22 mouse cellular contexts compared by ENCODE assay signal in the genomic region with DNA sequence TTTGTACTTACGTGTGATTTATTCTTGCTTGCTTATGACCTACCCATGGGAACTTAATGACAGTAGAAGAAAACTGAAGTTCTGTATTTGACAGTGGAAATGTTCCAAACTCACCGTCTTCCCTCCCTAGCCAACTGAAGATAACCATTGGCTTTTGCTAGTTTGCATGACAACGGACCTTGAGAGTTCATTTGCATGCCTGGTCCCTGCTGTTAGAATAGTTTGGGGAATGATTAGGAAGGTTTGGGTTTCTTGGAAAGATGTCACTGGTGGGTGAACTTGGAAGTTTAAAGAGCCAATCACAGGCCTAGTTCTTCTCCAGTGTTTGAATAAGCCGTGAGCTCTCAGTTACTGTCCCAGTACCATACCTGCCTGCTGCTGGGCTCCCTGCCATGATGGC.
"Had no signal": no experiment of that assay in that cellular context is flagged by ENCODE, and none has a peak within 500 bp of the region (broad histone marks: within the 10 kb centered on the region; RNA-seq: fewer than 3 reads in every experiment).

No protein-coding gene starts in this region.

- H3K4me3 ChIP-seq: gastrocnemius, adult 2 months; heart, adult 2 months; heart, embryonic 13.5 days; heart, embryonic 15.5 days; hindbrain, embryonic 13.5 days; hindbrain, embryonic 15.5 days; kidney, embryonic 15.5 days; limb, embryonic 10.5 days; limb, embryonic 12.5 days; liver, embryonic 13.5 days; liver, embryonic 15.5 days had no signal

- H3K36me3 ChIP-seq: heart, embryonic 13.5 days; heart, embryonic 15.5 days; hindbrain, embryonic 13.5 days; hindbrain, embryonic 15.5 days; kidney, embryonic 15.5 days; limb, embryonic 10.5 days; limb, embryonic 12.5 days; liver, embryonic 13.5 days; liver, embryonic 15.5 days had no signal

- H3K27ac ChIP-seq: gastrocnemius, adult 2 months; heart, adult 2 months; heart, embryonic 13.5 days; heart, embryonic 15.5 days; hindbrain, embryonic 13.5 days; hindbrain, embryonic 15.5 days; hindbrain, postnatal 0 days; kidney, embryonic 15.5 days; limb, embryonic 10.5 days; limb, embryonic 12.5 days; liver, embryonic 13.5 days; liver, embryonic 15.5 days had no signal

- H3K9me3 ChIP-seq: heart, embryonic 13.5 days; heart, embryonic 15.5 days; hindbrain, embryonic 13.5 days; hindbrain, embryonic 15.5 days; kidney, embryonic 15.5 days; limb, embryonic 10.5 days; limb, embryonic 12.5 days; liver, embryonic 13.5 days; liver, embryonic 15.5 days had no signal

- H3K4me1 ChIP-seq: heart, embryonic 13.5 days; heart, embryonic 15.5 days; hindbrain, embryonic 13.5 days; hindbrain, embryonic 15.5 days; kidney, embryonic 15.5 days; limb, embryonic 10.5 days; limb, embryonic 12.5 days; liver, embryonic 13.5 days; liver, embryonic 15.5 days had no signal

- DNase-seq: gastrocnemius, adult 2 months; gastrocnemius, postnatal 10 days; gastrocnemius, postnatal 25 days; heart, adult 11 months; heart, adult 2 months; heart, postnatal 14 days; heart, postnatal 36 days; kidney, adult 11 months; kidney, postnatal 14 days; layer of hippocampus, adult 9-11 months; layer of hippocampus, postnatal 36 days; liver, embryonic 13.5 days; liver, postnatal 0 days had no signal

- H3K9ac ChIP-seq: heart, embryonic 13.5 days; heart, embryonic 15.5 days; hindbrain, embryonic 13.5 days; hindbrain, embryonic 15.5 days; kidney, embryonic 15.5 days; limb, embryonic 12.5 days; liver, embryonic 13.5 days; liver, embryonic 15.5 days; liver, postnatal 0 days had no signal

- H3K27me3 ChIP-seq: heart, embryonic 13.5 days; heart, embryonic 15.5 days; hindbrain, embryonic 13.5 days; hindbrain, embryonic 15.5 days; kidney, embryonic 15.5 days; limb, embryonic 12.5 days; liver, embryonic 13.5 days; liver, embryonic 15.5 days had no signal
